Mouse (Mus musculus) testis, postnatal 14 days (tissue): Measurements from ENCODE around the gene Olfr488.
"Not testable (repeated sequence)": the region's sequence is repeated elsewhere in the genome, so short reads cannot be mapped to it uniquely, and the experiment has no call there.

Source experiments
- DNase-seq: peaks from one replicate; pipeline ENCODE4 v3.0.0; 2021; ENCODE audit warnings: low spot score

Gene Olfr488

DNA sequence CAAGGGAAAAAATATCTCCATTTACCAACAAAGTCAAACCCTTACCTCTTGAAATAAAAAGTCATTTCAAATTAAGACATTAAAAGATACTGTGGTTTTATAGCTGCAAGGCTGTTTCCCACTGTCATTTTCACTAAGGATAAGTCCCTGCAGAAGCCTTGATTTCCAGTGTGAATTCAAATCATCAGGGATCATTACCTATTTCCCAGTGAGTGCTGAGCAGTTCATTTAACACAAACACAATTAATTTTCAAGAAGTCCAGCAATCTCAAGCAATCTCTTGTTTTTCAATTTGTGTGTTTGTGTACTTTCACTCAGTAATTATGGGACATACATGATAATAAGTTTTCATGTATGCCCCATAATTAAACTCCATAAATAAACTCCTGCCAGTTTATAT lies at the start of gene Olfr488:
Gene Olfr488, minus strand, starts transcription at position 101 of the 400 bp plus-strand sequence.
- no peak for DNase-seq

GRCm38 (mm10) chr7:108288834-108289233 lies 30.7 kb upstream of the Olfr488 start, which contains the start of gene Olfr490:
Gene Olfr490, minus strand, starts transcription at chr7:108288934.
- no peak for DNase-seq

DNA sequence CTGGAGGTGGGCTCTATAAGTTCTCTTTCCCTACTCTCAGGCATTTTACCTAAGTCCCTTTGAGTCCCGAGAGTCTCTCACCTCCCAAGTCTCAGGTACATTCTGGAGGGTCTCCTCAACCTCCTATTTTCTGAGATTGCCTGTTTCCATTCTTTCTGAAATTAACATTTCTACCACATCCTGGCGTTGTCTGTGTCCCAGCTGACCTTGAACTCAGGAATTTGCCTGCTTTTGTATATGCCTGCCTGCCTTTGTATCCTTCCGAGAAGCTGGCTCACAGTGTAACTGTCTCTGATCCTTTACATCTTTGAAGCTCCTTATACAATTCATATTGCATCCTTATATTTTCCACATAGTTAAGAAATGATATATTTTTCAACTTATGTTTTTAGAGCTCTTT lies 24.6 kb downstream of the Olfr488 start:
- no peak for DNase-seq

DNA sequence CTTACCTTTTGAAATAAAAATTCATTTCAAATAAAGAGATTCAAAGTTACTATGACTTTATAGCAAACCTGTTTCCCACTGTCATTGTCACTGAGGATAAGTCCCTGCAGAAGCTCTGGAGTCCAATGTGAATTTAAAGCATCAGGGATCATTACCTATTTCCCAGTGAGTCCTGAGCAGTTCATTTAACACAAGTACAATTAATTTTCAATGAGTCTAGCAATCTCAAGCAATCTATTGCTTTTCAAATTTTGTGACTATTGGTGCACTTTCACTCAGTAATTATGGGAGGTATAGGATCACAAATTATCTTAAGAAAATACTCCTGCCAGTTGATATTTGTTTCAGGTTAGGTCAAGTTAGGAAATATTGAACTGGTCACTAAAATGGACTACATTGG lies 43.6 kb downstream of the Olfr488 start, which contains the start of gene Olfr487:
Gene Olfr487, minus strand, starts transcription at position 101 of the 400 bp plus-strand sequence.
- not testable (repeated sequence) for DNase-seq
